Mouse (Mus musculus) fibroblast of lung, adult 2 months (primary cell): ENCODE data around the gene Pdlim4.
A peak's percentile ranks its signal among the peaks of the same experiment; 100 is the strongest.
"Not testable (repeated sequence)": the region's sequence is repeated elsewhere in the genome, so short reads cannot be mapped to it uniquely, and the experiment has no call there.

ENCODE experiments used
- DNase-seq: peaks from one replicate; pipeline ENCODE4 v3.0.0-alpha.2; 2011; ENCODE audit warnings: low read depth

The Pdlim4 gene

DNA sequence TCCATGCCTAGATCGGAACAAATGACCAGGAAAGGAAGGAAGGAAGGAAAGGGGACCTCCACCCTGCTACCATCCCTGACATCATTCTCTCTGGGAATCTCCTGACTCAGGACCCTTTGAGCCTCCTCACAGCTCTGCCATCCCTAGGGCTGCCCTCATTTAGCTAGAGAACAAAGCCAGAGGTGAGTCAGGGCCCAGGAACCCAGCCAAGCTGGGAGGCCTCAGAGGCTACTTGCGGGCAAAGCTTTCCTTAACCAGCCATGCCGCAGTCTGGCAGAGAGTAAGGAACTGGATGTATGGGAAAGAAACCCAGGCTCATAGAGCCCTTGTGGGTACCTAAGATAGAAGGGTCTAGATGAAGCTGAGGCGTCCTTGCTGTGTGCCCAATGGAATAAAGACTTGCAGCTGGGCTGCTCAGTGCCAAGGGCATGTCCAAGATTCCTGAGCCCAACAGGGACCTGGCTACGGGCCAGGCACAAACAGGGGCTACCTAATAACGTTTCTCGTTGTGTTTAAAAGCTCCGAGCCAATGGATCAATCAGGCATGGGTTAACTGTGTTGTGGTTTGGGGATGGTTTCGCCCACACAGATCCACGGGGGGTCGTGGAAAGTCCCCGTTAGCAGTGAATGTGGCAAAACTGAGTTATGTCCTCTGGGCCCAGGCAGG is 6.6 kb downstream of the Pdlim4 start:
- DNase-seq: peak; percentile 95

DNA sequence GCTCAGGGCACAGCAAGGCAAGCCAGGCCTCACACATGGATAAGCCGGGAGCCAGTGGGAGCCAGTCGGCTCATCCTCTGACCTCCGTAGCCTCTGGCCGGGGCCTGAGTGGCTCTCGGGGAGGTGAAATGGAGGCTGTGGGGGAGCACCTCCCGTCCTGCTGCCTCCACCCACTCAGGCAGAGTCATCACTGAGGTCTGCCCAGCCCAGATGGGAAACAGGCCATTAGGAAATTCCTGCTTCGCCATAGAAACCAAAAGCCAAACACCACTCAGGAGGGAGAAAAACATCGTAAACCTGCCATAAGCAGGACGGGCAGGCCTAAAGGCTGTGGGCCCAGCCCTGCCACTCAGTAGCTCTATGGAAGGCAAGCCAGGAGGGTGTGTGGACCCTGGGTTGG is 8.5 kb downstream of the Pdlim4 start:
- peak; percentile 96 for DNase-seq

DNA sequence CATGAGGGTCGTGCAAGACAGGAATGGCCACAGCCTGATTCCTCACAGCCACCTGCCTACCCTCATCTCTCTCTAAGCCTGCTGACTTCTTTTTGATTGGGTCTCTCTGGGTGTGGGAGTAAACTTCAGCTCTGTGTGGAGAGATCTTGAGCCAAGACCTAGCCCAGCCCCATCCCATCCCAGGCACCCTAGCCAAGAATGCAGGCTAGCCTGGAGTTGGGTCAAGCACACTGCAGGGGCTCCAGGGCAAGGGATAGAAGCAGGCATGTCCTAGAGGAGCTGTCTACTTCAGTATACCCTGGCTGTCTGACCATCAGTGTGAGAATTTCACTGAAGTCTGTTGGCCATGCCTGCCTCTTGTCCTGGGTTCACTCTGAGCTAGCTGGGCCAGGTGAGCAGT is 9.3 kb downstream of the Pdlim4 start:
- no peak for DNase-seq

DNA sequence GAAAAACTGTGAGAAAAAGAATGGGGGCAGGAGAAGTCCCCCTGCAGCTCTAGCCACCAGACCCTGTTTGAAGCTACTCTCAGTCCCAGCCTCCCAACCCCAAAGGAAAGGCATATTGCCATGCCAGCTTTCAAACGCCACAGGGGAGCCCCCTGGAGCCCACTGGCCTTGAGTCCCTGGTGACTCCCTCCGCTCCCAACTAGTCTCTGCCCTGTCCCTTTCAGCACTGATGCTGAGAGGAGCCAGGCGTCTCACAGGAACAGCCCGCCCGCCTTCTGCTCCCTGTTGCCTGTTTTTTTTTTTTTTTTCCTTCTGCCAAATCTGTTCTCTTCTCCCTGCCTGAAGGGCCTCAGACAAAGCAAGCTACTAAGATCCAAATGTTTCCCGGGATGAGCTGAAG is 10.2 kb downstream of the Pdlim4 start:
- DNase-seq: no peak

DNA sequence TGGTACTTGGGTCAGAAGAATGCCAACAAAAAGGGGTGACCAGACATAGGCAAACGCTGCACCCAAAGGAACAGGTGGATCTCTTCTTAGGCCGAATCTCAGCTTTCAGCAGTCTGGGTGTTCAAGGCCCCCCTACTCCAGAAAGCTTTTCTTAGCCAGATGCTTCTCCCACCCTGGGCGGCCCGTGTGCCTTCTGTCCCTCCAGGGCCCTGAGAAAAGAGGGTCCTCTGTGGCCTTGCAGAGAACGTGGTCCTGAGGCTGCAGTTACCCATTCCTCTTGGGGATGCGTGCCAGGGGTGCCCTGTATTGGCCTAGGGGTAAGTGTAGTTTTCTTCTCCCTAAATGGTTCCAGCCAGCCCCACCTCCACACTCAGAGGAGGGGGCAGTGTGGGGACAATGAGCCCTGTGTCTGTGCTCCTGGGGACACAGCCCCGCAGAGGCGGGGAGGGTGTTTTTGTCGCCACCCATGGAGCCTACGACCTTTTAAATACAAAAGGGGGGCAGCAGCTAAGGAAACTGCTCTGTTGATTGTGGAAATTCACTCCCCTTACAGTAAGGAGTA is 10.7 kb downstream of the Pdlim4 start:
- DNase-seq: no peak

DNA sequence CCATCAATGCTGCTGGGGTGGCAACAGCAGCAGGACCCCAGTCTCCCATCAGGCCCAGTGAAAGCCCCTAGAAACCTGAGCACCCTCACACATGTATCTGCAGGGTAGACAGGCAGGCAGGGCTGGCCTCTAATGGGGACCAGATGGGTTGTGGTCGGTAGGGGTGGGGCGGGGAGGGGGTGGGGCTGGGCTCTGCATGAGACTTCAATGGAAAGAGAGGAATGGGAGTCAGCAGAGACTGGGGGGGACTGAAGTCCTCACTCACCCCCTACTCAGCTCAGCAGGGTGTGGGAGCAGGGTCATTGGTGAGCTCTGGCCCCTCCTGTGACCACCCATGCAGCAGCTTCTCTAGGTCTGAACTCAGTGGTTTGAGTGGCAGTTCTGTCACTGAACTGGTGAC is 11.4 kb downstream of the Pdlim4 start:
- DNase-seq: no peak

DNA sequence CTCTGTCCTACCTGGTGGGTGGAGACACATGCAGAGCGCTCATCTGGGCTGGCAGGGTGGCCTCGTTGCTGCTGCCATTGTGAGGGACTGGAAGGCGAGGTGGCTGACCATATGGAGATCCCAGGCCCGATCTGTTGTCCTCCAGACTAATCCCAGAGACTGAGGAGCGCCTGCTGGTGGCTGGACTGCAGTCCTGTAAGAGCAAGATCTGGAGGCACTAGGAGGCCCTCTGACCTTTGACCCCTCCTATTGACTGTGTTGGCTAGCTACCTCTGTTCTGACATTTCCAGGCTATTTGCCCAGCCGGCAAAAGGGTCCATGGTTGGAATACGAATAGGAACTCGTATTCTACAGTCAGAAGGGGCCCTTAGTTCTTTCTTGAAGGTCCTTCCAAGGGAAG is 12.7 kb downstream of the Pdlim4 start:
- DNase-seq: no peak

DNA sequence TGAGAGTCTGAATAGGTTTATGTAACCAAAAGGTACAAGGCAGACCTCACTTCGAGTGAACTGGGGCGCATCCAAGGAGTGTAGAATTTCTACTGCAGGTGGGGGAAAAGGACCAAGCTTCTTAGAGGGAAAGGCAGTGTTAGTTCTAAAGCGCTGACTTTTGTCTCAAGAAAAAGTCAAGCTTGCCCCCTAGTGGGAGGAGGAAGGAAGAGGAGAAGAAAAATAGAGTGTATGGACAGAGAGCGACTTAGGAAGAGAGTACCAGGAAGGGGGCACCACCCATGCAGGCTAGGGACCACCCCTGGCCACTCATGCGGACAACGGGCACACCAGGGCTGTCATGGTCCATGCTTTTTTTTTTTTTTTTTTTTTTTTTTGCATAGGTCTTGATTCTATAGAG is 14.6 kb downstream of the Pdlim4 start:
- DNase-seq: no peak

DNA sequence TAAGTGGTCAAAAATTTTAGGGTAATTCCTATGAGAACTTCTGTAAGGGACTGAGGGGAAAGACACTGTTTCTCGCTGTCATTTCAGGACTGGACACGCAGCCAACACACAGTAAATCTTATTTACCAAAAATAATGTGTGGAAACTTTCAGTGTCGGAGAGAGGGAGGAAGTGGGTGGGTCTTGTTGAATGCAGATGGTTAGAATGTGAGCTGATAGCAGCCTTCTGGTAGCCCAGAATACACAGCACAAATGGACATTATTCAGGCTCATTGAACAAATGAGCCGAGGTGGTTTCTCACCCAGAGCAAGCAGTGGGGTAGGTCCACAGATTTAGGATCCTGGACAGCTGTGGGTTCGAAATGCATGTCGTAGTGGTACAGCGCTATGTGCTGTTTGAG is 15.7 kb downstream of the Pdlim4 start:
- DNase-seq: no peak

DNA sequence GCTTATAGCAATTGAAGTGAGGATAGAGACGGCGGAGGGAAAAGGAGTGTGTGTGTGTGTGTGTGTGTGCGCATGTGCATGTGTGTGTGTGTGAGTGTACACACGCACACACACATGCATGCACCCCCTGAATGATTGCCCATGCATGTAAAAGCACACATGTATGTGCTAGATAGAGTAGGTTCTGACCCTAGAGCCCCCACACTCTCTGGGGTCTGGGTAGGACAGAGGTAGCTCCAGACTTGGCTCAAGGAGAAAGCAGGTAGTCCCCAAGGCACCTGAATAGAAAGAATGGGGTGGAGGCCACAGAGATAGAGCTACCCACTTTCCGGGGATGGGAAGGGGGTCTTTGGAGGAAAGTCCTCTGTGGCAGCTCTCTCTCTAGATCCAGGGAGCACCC is 16.7 kb downstream of the Pdlim4 start:
- DNase-seq: no peak

DNA sequence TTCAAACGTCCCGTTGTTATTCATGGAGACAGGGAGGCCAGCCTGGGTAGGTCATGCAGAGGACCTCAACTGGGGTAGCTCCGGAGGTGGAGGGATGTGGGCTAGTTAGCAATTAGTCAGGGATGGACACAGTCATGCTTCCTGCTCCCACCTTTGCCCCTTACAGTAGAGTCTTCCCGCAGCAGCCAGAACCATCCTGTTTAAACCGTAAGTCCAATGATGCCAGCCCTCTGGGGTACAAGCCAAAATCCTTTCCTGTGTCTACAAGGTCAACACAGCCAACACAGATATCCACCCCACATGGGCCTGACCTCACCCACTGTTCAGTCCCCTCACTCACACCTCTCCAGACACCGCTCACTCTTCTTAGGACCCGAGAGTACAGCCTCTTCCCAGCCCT is 17.7 kb downstream of the Pdlim4 start:
- DNase-seq: no peak

DNA sequence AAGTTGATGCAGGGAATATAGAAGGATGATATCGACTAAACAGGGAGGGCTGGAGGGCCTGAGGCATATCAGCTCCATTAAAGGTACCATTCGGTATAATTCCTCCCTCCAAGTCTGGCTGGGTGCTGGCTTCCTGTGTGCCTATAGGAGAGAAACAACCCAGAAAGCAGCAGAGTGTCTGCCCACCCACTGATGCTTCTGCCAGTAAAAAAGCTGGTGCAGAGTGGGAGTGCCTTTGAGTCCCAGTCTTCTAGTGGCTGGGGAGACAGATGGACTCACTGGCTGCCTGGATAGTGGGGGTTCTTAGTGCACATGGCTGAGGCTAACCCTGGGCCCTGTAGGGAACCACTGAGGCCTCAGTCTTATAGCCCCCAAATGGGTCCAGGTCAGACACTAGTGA is 18.6 kb downstream of the Pdlim4 start:
- DNase-seq: no peak

DNA sequence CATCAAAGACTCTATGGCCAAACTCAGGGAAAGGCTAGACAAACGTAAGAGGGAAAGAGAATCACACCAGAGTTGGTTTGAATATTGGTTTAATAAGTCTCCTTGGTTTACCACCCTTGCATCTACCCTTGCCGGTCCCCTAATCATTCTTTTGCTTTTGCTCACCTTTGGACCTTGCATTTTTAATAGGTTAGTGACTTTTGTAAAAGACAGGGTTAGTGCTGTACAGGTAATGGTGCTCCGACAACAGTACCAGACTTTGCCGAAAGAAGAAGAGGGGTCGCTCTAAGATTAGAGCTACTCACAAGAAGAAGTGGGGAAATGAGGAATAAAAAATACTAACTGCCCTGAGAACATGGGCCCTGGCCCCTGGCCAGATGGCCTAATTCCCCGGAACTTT is 28.1 kb downstream of the Pdlim4 start:
- DNase-seq: no peak

DNA sequence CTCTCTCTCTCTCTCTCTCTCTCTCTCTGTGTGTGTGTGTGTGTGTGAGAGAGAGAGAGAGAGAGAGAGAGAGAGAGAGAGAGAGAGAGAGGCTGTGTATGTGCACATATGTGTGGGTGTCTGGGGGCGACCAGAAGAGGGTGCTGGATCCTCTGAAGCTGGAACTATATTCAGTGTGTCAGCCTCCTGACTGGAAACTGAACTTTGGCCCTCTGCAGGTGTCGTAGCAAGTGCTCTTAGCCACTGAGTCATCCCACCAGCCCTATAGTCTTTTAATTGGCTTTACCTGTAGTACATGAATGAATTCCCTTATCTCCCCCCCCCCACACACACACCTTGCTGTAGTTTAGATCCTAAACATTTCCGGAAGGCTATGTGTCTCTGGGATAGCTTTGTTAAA is 35.9 kb downstream of the Pdlim4 start:
- DNase-seq: not testable (repeated sequence)

DNA sequence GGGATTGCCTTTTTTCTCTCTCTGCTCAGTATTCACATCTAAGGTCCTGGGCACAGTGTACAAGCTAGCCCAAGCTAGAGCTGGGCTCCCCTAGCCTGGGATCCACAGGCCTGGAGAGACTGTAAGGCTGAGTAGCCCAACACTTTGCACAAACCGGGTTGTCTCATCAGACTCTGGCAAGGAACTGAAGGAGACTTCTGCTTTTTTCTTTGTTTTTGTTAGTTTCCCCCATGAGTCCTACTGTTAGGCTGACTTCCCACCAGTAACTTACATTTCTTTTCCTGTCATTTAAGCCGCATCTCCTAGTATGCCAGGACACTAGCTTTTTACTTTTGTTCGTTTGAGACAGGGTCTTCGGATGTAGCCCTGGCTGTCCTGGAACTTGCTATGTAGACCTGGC is 39.8 kb downstream of the Pdlim4 start:
- DNase-seq: no peak

DNA sequence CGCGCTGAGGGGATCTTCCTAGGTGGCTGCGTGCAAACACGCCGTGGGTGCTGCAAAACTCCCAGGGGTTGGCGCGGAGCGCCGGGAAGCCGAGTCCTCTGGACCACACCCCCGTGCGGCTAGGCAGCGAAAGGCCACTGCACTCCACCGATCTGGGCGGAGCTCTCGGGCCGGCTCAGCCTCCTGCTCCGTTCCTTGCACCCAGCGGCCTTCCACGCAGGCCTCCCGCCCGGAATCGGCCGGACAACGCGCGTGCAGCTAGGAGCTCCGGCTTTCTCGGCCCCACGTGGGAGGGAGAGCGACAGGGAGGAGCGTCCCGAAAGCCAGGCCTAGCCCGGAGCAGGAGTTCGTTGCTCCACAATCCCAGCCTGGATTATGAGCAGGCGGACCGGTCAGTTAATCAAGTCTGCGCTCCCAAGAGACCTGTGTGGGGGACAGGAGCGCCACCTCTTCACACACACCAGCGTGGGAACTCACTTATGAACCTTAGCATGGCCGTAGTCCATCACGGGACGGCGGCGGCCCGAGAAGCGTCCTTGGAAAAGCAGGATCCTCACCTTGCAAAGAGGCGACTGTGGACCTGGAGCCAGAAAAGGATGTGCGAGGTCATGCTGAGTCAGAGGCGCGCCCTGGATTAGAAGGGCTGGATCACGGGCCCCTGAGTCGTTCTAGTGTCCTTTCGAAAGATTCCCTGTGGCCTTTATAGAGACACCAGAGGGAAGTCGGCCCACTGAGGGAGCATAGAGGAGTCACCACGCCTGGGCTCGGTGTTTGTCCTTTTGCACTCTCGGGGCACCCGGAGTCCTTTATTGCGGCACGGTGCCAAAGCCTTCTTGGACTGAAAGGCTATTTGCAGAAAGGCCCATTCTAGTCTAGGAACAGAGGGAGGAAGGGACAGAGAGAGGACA is 40.5 kb downstream of the Pdlim4 start, which contains the start of gene Slc22a4:
Gene Slc22a4, minus strand, starts transcription at position 47 of the 908 bp plus-strand sequence.
- peak; percentile 47 for DNase-seq

DNA sequence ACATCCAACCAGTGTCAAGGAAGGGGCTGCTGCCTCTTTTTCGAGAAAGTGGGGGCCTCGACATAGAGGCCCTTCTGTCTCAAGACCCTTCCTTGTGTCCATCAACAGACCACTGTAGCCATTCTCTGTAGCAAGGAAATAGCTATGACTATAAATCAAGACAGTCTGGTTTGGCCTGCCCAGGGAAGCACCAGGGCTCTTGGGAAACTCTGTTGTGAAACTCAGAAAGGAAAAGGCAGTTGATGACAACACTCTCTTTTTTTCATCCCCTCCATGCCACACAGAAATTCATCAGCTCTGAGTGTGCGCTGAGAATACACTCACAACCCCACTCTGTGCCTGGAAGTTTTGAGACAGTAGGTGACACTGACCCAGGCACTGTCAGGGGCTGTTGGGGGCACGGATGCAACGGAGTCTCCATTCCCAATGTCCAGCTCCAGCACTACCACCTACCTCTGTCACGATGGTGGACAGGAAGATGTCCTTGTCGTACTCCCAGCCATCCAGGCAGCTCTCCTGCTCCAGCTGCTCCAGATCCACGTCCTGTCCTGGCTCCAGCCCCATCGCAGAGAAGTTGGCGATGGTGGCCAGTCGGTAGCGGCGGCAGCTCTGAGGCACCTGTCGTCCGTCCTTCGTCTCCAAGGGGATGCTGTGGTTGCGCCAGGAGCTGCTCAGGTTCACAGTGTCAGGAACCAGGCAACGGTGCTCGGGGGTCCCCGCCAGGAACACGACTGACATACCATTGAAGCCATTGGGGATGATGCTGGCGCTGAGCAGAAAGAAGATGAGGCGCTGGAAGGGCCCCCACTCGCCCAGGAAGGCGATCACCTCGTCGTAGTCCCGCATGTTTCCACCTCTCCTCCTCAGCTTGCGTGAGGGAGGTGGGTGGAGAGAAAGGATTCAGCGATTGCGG is 41.4 kb downstream of the Pdlim4 start:
- DNase-seq: no peak

DNA sequence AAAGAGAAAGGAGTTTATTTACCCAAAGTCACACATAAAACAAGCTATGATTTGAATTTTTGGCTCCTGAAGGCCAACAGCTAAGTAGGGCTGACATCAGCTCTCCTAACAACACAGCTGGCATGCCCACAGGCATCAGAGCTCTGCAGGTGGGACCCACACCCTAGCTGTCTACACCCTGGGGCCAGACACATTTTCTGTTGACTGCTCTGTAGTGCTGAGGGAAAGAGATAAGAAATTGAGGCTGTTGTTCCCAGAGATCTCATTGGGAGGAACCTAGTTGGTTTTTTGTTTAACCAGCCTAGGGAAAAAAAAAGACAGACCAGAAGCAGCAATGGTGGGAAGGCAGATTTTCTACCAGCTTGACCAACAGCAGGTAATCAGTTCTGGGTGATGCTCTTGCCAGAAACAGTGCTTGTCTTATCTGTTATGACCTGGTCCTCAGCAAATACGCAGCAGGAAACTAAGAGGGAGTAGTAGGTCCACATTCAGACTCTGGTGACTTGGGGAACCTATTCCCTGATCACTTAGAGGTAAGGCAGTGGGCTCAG is 42.2 kb downstream of the Pdlim4 start:
- DNase-seq: no peak

DNA sequence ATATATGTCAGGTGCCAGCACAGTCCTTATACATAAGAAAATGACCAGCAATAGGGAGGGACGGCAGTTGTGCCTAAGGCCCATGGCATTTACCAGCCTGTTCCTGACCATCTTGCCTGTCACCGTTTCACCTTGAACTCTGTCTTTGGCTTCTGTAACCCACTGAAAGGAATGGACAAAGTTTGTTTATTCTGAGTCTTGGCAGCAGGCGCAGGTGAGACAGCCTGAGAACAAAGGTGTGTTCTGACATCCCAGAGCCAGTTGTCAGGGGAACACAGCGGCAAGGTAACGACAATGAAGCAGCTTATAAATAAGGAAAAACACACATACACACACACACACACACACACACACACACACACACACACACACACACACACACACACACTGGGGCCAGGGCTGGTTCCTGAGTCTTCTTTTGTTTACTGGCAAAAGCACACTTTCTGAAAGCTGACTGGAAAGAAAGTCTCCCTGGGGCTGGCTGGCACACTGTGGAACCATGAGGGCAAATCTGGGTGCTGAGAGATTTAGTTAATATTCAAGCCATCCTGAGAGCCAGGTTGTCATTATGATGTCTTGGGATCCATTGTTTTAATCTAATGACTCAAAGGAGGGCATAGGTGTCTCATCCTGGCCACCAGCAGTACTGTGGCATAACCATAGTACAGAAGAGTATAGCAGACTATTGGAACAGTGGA is 47.3 kb downstream of the Pdlim4 start:
- no peak for DNase-seq

DNA sequence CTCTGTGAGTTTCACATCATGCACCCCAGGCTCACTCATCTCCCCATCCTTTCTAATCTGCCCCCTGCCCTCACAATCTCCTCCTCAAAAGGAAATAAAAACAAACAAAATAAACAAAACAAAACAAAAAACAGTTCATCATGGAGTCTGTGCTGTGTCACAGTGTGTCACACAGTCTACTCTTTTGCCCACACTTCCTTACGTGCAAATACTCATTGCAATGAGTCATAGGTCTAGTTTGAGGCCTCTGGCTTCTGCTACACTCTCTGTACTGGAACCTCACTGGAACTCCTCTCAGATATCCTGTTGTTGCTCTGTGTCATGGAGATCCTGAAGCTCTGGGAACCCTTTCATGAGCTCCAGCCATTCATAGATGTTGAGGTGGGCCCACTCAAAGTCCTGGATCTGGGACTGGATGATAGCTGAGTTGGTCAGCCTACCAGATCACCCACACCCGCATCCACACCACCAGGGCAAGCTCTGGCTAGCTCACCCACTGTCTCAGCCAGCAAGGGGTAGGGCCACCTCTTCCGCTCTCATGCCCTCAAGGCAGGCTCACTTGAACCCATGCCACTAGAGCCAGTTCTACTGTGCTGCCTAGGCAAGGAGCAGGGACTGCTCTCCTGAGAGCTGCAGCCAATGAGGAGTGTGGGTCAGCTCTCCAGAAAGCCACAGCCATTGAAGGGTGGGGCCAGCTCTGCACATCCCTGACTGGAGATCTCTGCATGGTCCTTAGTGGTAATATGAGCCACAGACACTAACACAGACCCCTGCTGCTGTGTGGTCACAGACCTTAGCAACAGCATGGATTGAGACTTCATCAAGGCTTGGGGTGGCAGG is 49.7 kb downstream of the Pdlim4 start:
- DNase-seq: no peak
